Comparison of ENCODE assay signal across 9 mouse cellular contexts in the genomic region with DNA sequence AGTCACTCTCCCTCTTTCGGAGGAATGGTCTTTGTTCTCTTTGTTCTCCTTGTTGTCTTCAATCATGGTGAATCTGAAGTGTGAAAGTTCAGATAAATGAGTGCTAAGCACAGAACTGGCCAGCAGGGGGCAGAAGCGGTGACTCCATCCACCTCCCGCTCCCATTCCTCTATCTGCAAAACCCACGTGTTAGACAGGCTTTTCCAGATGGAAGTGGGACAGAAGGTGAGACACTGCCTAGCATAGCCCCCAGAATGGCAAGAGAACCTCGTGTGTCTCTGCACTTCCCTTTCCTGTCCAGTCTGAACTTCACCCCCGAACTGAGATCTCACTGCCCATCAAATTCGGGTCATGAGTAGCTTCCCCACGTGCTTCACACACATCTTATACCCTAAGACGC. TPM values are rescaled to one million over a fixed set of nuclear protein-coding genes. Genes with fewer than 3 reads are reported as not detected.
A peak's percentile ranks its signal among the peaks of the same experiment; 100 is the strongest.
DNase-seq lines count a peak whose midpoint lies in the region; TF ChIP-seq lines count a peak whose summit lies in the region.
"Had no signal": no experiment of that assay in that cellular context is flagged by ENCODE, and none has a peak within 500 bp of the region (broad histone marks: within the 10 kb centered on the region; RNA-seq: fewer than 3 reads in every experiment).

No protein-coding gene starts in this region.

- no peak for TF ChIP-seq POLR2A in brain, embryonic 14.5 days (IDR thresholded peaks at IDR 0.05; ENCODE audit: borderline replicate concordance, extremely low read depth, insufficient read depth, insufficient read length, poor library complexity, severe bottlenecking)

- peak; percentile 15 for DNase-seq in heart, postnatal 4 days
- no peak for DNase-seq in heart, adult 9 months (ENCODE audit: low spot score in 2 of 2)
- DNase-seq in spleen, postnatal 10 days (ENCODE audit: low spot score in 2 of 2) = peak; percentile 7 to 50
- no peak for DNase-seq in spleen, postnatal 4 days (ENCODE audit: low spot score in 2 of 2)
- peak; percentile 41 for DNase-seq in brain, embryonic 14.5 days (ENCODE audit: low read depth)
- DNase-seq in kidney, postnatal 4 days = peak; percentile 58 to 65
- peak; percentile 19 for DNase-seq in thymus, postnatal 25 days
- no peak for DNase-seq in layer of hippocampus, adult 8-10 months (ENCODE audit: low spot score in 2 of 2)

- TF ChIP-seq CTCF in brain, embryonic 14.5 days (IDR thresholded peaks at IDR 0.05; ENCODE audit: borderline replicate concordance, extremely low read depth, insufficient read depth, insufficient read length) = peak; percentile 75

RNA-seq across cellular contexts. Expression of gene Tph1, which starts 7.1 kb away (rescaled TPM):
- total RNA-seq in heart, postnatal 4 days (2021) = not detected
- 0.21 and 0.27 TPM in 2 replicates for polyA plus RNA-seq in brain, embryonic 14.5 days (2012; rRNA removed)
- total RNA-seq in layer of hippocampus, adult 8-10 months (2022) = 1 to 10 TPM in 1 of 4 experiments, under 1 TPM in 1, not detected in 2; 0.25 to 2.3 TPM
- polyA plus RNA-seq: erythroblast, embryonic 14.5 days had no signal

RNA-seq across cellular contexts. Expression of gene Sergef, which starts 25.6 kb away (rescaled TPM):
- total RNA-seq in heart, postnatal 4 days (2021) = 10 to 100 TPM; 10.6 to 11.3 TPM
- polyA plus RNA-seq in brain, embryonic 14.5 days (2012; rRNA removed) = 30.8 and 32.8 TPM in 2 replicates
- total RNA-seq in layer of hippocampus, adult 8-10 months (2022) = 10 to 100 TPM; 47.2 to 59.9 (median 51.2) TPM

RNA-seq across cellular contexts. Expression of gene Saal1, which starts 45.2 kb away (rescaled TPM):
- total RNA-seq in heart, postnatal 4 days (2021) = 1 to 10 TPM; 9.2 to 9.9 TPM
- 14.5 and 14.8 TPM in 2 replicates for polyA plus RNA-seq in brain, embryonic 14.5 days (2012; rRNA removed)
- total RNA-seq in layer of hippocampus, adult 8-10 months (2022) = 10 to 100 TPM; 10.8 to 12.7 (median 11.2) TPM

RNA-seq across cellular contexts. Expression of gene Saa3, which starts 50.3 kb away (rescaled TPM):
- not detected for total RNA-seq in heart, postnatal 4 days (2021)
- polyA plus RNA-seq in brain, embryonic 14.5 days (2012; rRNA removed) = not detected in 2 replicates
- not detected for total RNA-seq in layer of hippocampus, adult 8-10 months (2022)
- polyA plus RNA-seq: erythroblast, embryonic 14.5 days had no signal

Comparison
In these comparisons a context has a peak if more than half of its experiments do, and no peak if none do; other contexts are left out.
1. DNase-seq: peak in heart, postnatal 4 days (single experiment), spleen, postnatal 10 days (2 of 2), brain, embryonic 14.5 days (single experiment), kidney, postnatal 4 days (2 of 2) and thymus, postnatal 25 days (single experiment); none in heart, adult 9 months (0 of 2), spleen, postnatal 4 days (0 of 2) and layer of hippocampus, adult 8-10 months (0 of 2).